Comparison of ENCODE assay signal across 13 mouse cellular contexts in the genomic region with DNA sequence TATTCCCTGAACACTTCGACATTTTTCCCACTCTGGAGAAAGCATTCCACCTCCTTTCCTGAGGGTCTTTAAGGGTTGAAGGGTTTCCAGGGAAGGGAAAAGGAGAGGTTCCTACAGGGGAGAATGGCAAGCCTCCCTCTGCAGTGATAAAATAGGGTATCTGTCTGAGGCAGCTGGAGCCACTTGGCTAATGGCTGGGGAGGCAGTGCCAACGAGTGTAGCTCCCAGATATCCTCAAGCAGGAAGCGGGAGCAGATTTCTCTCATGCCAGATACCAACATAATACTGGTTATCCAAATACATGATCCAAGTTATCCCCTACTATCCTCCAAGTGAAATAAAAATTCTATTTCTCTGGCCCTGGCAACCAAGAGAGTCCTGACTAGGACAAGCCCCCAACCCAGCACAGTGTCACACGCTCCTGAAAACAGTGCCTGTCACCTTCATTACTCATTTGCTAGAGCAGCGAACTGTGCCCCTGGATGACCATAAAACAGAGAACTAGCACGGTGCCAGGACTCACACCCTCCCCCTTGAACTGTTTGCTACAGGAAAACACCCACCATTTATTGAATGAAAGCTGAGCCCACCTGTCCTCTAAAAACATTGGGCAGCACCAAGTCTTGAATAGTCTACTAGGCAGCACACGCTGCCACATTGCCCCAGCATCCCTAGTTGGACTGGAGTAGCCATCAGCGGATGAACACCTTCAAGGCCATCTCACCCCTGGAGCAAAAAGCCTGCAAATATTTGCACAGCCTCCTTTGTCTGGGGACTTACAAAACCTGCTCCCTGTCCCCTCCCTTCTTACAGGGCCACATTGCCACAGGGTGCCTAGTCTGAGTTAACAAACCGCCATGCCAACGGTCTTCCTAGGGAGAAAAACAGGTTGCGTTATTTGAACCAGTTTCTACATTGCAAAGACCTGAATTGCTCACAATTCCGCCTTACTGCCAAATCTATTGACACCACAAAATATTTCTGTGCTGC. TPM values are rescaled to one million over a fixed set of nuclear protein-coding genes. Genes with fewer than 3 reads are reported as not detected.
A peak's percentile ranks its signal among the peaks of the same experiment; 100 is the strongest.
DNase-seq lines count a peak whose midpoint lies in the region; ATAC-seq lines count a peak whose summit lies in the region.
"Had no signal": no experiment of that assay in that cellular context is flagged by ENCODE, and none has a peak within 500 bp of the region (broad histone marks: within the 10 kb centered on the region; RNA-seq: fewer than 3 reads in every experiment).

No protein-coding gene starts in this region.

- ATAC-seq in forebrain, embryonic 13.5 days: no peak
- ATAC-seq in megakaryocyte progenitor cell, adult 5-6 weeks (replicated peaks; ENCODE audit: poor library complexity): peak; percentile 13; the same call in 1 of the 2 replicates
- ATAC-seq in activated CD4-positive, CD25-positive, alpha-beta regulatory T cell, adult 4 months: no peak

- peak overlapping the region; percentile 65 for H3K27ac ChIP-seq in forebrain, embryonic 13.5 days
- H3K27ac ChIP-seq: gastrocnemius, adult 2 months; heart, embryonic 15.5 days; layer of hippocampus, adult 2 months; limb, embryonic 13.5 days had no signal

- no peaks in the 10 kb centered on the region; the same call in 1 of the 2 replicates for H3K27me3 ChIP-seq in forebrain, embryonic 13.5 days

- H3K4me3 ChIP-seq in forebrain, embryonic 13.5 days: no peak overlapping the region
- H3K4me3 ChIP-seq: gastrocnemius, adult 2 months; heart, embryonic 15.5 days; layer of hippocampus, adult 2 months; limb, embryonic 13.5 days had no signal

- H3K36me3 ChIP-seq in forebrain, embryonic 13.5 days (ENCODE audit: poor library complexity, severe bottlenecking): no peaks in the 10 kb centered on the region
- H3K36me3 ChIP-seq: heart, embryonic 15.5 days; limb, embryonic 13.5 days had no signal

- peaks cover 4% of the 10 kb centered on the region; the same call in 1 of the 2 replicates for H3K9me3 ChIP-seq in forebrain, embryonic 13.5 days (replicated peaks)
- H3K9me3 ChIP-seq: heart, embryonic 15.5 days; limb, embryonic 13.5 days had no signal

- no peak overlapping the region for H3K9ac ChIP-seq in forebrain, embryonic 13.5 days
- H3K9ac ChIP-seq: heart, embryonic 15.5 days; limb, embryonic 13.5 days had no signal

- 0 out of 2 replicates have a peak overlapping the region, but pooled peaks have one; percentile 7 for H3K4me2 ChIP-seq in forebrain, embryonic 13.5 days
- H3K4me2 ChIP-seq: heart, embryonic 15.5 days; limb, embryonic 13.5 days had no signal

- H3K4me1 ChIP-seq in forebrain, embryonic 13.5 days: peaks cover 62% of the 10 kb centered on the region

- WGBS in forebrain, embryonic 13.5 days: 61% methylated on average over 12 of the region's 12 CpGs

- DNase-seq in kidney, adult 9 months: peak; percentile 47
- no peak for DNase-seq in kidney, postnatal 10 days
- DNase-seq in cerebellum, adult 9-10 months: peak; percentile 53
- DNase-seq in thymus, postnatal 36 days: no peak
- DNase-seq in thymus, postnatal 0 days (ENCODE audit: low spot score): no peak
- DNase-seq: gastrocnemius, adult 2 months; lung, postnatal 4 days had no signal

RNA-seq across cellular contexts. Expression of a gene that starts 0.8 kb away (rescaled TPM):
- polyA plus RNA-seq in forebrain, embryonic 13.5 days (2015; fragmentation: Nextera tagmentation; extraction: Ambion mirVana): 47.2 and 49.2 TPM in 2 replicates
- total RNA-seq in megakaryocyte progenitor cell, adult 5-6 weeks (2015): 68.2 and 90.6 TPM in 2 replicates
- 77.9 and 88.5 TPM in 2 replicates for total RNA-seq in megakaryocyte progenitor cell, adult 5-6 weeks (2017)
- polyA plus RNA-seq in thymus, postnatal 0 days (2015; fragmentation: Nextera tagmentation; extraction: Ambion mirVana): 5.2 and 7.5 TPM in 2 replicates
- polyA plus RNA-seq in activated CD4-positive, CD25-positive, alpha-beta regulatory T cell, adult 4 months (2017; shearing (Covaris generic)): 10 to 100 TPM; 10.5 to 11.5 TPM

Comparison
In these comparisons a context has a peak if more than half of its experiments do, and no peak if none do; other contexts are left out.
1. DNase-seq: peak in kidney, adult 9 months (single experiment) and cerebellum, adult 9-10 months (single experiment); none in kidney, postnatal 10 days (single experiment), thymus, postnatal 36 days (0 of 2) and thymus, postnatal 0 days (single experiment).